Mouse (Mus musculus) T-helper 1 cell (primary cell): Measurements from ENCODE around the gene Calm2.

Source experiments
- in situ Hi-C: fragments of 300-600 bp; cut with MboI, MseI; formaldehyde crosslinking; loops from one replicate; pipeline ENCODE4 v1.15.1; 2025; ENCODE audit warnings: high pct_unique_total_duplicates

Gene Calm2

GRCm38 (mm10) chr17:87459750-87460668 is 13.3 kb upstream of the Calm2 start:
- in situ Hi-C loops, result no loop called here

- in situ Hi-C loops, result no loop called here
These were observed 12.4 kb upstream of the Calm2 start for GRCm38 (mm10) chr17:87458911-87459749.

GRCm38 (mm10) chr17:87457961-87458360 is 11.2 kb upstream of the Calm2 start:
- in situ Hi-C loops, result no loop called here

- in situ Hi-C loops, result no loop called here
These were observed 7.4 kb upstream of the Calm2 start for GRCm38 (mm10) chr17:87454121-87454520.

- in situ Hi-C loops, result no loop called here
These were observed 6.6 kb upstream of the Calm2 start for GRCm38 (mm10) chr17:87453336-87453735.

- in situ Hi-C loops, result no loop called here
These were observed 2.1 kb upstream of the Calm2 start for GRCm38 (mm10) chr17:87448881-87449280.

GRCm38 (mm10) chr17:87448339-87448738 is 1.6 kb upstream of the Calm2 start:
- in situ Hi-C loops, result no loop called here

- in situ Hi-C loops, result no loop called here
These were observed 971 bp upstream of the Calm2 start for GRCm38 (mm10) chr17:87447612-87448200.

- in situ Hi-C loops, result no loop called here
These were observed 593 bp downstream of the Calm2 start for GRCm38 (mm10) chr17:87445917-87446766.

GRCm38 (mm10) chr17:87445337-87445916 is 1.3 kb downstream of the Calm2 start:
- in situ Hi-C loops, result no loop called here

GRCm38 (mm10) chr17:87444763-87445162 is 2.0 kb downstream of the Calm2 start:
- in situ Hi-C loops, result no loop called here

GRCm38 (mm10) chr17:87441537-87441936 is 5.2 kb downstream of the Calm2 start:
- in situ Hi-C loops, result no loop called here

- in situ Hi-C loops, result no loop called here
These were observed 7.3 kb downstream of the Calm2 start for GRCm38 (mm10) chr17:87439441-87439840.

- in situ Hi-C loops, result no loop called here
These were observed 12.8 kb downstream of the Calm2 start for GRCm38 (mm10) chr17:87433929-87434328.

- in situ Hi-C loops, result no loop called here
These were observed 14.0 kb downstream of the Calm2 start for GRCm38 (mm10) chr17:87432743-87433142.

- in situ Hi-C loops, result no loop called here
These were observed 14.4 kb downstream of the Calm2 start for GRCm38 (mm10) chr17:87432314-87432713.

GRCm38 (mm10) chr17:87429431-87429830 is 17.3 kb downstream of the Calm2 start:
- in situ Hi-C loops, result no loop called here

- in situ Hi-C loops, result no loop called here
These were observed 19.2 kb downstream of the Calm2 start, which contains the start of gene Stpg4 for GRCm38 (mm10) chr17:87427511-87427910. TSS of gene Stpg4 (minus strand) at chr17:87427741.

- in situ Hi-C loops, result no loop called here
These were observed 28.7 kb downstream of the Calm2 start for GRCm38 (mm10) chr17:87418082-87418481.

GRCm38 (mm10) chr17:87406646-87407045 is 40.1 kb downstream of the Calm2 start:
- in situ Hi-C loops, result no loop called here

- in situ Hi-C loops, result no loop called here
These were observed 41.2 kb downstream of the Calm2 start for GRCm38 (mm10) chr17:87405576-87405975.
